Mouse (Mus musculus): ENCODE results near the gene Anxa5.

Gene Anxa5

DNA sequence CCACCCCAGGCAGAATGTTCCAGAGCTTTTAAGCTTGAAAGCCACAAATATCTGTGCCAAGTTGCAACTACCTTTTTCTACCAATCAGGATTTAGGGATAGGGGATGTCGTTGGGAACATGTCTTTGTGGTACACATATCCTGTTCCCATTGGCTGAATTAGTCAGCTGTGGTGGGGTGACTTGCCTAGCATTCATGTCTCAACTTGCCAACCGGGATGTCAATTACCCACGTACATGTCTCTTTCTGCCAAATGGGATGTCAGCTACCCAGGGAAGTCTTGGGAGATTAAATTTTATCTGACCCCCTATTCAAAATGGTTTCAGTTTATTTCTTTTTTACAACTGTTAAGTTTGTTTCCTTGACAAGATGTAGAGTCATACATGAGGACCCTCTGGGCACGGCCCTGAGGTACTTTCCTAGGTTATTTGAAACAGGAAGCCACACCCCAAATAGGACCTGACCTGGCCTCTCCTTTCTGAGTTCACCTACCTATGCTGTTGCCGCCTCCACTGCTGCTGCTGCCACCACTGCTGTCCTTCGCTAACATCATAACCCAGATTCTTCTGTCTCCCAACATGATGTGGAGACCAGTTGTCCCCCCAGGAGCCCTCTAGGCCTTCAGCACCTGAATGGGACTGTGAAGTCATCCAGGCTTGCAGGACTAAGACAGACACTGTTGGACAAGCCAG is 13.3 kb upstream of the Anxa5 start:
- in situ Hi-C loops (cut with MboI, MseI): no loop called here

DNA sequence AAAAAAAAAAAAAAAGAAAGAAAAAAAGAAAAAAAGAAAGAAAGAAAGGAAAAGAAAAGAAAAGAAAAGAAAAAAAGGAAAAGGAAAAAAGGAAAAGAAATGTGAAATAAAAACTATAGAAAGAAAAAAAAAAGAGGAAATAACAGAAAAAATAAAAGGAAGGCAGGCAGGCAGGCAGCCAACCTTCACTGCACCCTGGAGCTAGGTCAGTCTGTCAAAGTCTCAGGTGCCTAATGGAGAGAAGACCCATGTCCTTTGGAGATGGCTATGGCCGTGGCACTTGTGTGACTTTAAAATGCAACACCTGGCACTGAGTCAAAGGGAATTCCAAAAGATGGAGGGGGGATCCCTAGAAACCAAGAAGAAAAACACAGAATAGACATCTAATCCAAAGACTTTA is 12.7 kb upstream of the Anxa5 start:
- in situ Hi-C loops (cut with MboI, MseI): no loop called here

DNA sequence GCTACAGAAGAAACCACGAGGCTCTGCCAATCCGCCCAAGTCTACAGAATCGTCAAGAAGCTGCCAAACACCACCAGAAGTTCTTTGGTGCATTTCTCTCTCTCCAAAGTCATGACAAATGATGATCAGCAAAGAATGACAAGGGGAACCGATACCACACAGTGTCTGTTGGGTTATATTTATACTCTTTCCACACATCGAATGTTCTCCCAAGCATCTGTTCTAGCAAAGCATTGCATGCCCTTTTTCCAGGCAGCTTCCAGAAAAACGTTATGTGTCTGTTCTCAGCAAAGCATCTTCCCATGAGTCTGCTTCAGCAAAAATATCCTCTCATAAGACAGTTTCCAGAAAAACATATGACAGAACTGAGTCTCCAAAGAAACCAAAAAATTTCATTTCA is 11.2 kb upstream of the Anxa5 start:
- in situ Hi-C loops (cut with MboI, MseI): no loop called here

DNA sequence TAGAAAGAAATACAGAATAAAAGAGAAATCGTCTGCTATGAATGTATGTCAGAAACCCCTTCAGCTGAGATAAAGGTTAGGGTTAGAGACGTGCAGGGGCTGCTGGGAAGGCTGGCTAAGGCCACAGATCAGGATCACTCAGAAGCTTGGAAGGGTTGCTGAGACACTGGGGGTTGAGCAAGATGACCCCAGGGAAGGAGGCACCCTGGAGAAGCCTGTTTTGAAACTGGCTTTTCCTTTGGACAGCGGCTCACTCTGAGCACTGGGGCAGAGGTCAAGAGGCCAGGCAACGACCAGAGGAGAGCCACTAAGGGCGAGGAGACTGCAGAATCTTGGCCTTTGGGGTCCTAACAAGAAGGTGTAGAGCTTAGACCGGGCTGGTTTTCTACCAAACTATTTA is 10.5 kb upstream of the Anxa5 start:
- in situ Hi-C loops (cut with MboI, MseI): no loop called here

DNA sequence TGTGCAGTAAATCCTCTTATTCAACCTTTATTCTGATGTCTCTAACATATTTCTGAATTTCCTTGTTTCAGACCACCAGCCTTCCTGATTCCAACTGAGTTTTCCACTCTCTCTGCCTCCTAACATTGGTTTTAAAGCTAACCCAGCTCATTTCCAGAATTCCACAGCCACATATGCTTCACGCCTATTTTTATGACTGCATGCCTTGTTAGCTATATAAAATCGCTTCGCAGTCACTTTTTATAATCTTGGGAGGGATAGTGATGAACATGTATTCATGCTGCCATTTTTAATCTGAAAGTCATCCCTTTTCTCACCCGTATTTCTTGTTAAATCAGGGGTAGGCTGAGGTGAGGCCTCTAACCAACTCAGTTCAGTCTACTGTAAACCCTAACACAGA is 8.6 kb upstream of the Anxa5 start:
- in situ Hi-C loops (cut with MboI, MseI): no loop called here

DNA sequence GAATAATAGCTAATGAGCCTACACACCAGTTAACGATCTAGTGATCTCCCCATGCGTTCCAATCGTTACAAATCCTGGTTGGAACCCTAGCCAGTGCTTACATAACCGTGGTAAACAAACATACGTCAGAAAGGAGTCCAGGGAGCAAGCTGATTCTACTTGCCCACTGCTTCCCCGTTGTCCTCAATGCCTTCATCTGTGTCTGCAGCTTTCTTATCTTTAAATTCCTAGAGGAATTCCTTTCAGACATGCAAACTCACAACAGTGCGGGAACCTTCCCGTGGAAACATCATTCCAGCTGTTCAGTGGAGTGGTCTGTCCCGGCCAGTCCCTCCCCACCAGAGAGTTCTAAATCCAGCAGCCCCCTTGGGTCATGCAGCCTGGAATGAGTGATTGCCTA is 7.2 kb upstream of the Anxa5 start:
- in situ Hi-C loops (cut with MboI, MseI): no loop called here

DNA sequence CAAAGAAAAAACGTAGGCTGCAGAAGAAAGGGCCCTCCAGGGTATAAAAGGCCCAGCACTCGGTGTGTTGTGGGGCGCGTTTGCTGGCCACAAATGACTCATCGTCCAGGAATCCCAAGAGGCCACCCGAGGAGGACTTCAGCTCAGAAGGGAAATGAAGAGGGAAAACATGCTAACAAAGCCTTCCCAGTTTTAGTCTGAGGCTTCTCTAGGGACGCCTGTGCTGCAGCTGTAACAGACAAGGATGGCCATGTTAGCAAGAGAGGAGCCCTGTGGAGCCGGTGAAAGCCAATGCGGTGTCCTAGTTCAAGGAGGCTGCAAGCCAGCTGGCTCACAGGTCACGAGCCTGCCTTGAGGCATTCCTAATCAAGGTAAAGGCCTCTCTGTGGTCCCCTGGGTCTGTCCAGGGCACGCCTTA is 6.1 kb upstream of the Anxa5 start:
- in situ Hi-C loops (cut with MboI, MseI): no loop called here

DNA sequence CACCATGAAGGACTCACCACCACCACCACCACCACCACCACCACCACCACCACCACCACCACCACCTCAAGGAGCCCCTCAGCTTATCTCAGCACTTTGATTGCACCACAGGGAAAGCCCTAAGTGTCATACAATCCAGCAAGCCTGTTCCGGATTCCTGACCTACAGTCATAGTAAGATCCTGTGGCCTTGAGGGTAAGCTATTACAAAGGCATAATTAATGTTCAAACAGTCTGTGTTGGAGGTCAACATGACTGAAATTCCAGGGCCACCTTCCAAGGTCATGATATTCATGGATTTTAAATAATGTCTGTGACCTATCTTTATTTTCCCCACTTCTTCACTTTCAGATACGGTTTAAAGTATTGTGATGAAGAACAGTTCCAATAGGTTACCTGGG is 4.8 kb upstream of the Anxa5 start:
- in situ Hi-C loops (cut with MboI, MseI): no loop called here

DNA sequence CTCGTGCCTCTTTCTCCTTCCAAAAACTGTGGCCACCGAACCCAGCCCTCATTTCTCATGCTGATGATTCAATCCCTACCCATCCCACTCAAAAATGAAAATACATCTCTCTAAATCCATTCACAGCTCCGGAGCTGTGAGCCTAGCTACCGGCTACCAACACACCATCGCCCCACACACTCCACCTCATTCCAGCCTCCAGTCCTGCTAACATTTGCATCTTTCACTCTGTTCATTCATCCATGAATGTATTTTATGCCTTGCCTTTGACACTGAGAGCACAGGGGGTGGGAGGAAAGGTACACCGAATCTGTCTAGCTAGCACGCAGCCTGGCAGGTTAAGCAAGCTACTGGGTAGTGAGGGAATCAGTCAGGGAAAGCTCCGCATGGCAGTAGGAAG is 3.1 kb upstream of the Anxa5 start:
- in situ Hi-C loops (cut with MboI, MseI): no loop called here

DNA sequence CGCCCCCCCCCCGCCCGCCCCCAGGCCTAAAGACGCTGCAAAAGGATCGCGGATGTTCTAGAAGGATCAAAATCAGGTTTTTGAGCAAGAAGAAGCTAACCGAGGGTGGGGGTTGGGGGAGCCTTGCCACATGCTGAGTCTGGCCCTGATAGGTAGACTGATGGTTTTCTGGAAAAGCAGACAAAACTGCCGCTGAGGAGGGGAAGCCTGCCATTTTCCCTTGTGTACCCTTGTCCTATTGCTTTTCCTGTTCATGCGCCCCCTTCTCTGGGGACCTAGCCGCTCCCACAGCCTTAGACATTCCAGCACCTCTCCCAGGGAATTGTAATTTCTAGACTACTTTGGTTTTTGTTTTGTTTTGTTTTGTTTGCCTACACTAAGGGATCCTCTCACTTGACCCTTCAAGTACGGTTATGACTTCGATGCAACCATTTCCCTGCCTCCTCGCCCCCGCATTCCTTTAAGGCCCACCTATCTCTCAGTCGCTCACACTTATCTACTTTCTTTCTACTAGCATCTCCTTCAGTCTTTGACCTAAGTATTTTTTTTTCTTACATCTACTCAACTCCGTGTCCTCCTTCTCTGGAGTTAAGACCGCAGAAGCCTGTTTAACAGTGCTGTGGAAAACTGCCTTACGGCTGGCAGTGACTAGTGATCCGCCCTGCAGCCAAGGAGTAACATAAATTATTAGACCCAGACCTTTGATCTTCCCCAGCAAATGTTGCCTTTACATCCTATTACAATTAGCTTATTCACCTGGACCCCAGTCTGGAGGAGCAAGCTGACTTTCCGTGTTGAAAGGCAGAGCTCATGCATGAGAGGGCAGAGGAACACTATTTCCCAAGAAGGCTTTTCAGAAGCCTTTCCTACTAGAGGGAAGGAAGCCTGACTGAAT is 814 bp upstream of the Anxa5 start:
- in situ Hi-C loops (cut with MboI, MseI): no loop called here

DNA sequence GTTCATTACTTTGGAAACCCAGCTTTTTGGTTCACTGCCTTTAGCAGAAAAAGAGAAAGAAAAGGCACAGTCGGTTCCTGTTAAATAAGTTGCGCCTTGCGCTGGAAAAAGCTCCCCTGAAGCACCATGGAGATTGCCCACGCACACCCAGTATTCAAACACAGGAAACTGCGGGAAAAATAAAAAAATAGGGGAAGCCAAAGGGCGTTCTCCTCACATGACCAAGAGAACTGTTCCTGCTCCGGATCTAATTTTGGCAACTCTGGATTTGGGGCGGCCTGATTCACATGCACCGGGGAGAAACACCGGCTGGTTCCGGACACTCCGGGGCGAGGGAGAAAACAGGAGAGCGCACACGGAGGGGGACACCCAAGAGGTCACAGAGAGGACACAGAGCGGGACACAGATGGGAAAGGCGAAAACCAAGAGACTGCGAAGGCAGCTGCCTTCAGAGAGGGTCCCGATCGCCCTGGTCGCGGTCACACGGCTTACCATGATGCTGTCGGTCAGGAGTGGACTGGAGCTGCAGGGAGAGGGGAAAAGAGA is 683 bp downstream of the Anxa5 start:
- in situ Hi-C loops (cut with MboI, MseI): no loop called here

DNA sequence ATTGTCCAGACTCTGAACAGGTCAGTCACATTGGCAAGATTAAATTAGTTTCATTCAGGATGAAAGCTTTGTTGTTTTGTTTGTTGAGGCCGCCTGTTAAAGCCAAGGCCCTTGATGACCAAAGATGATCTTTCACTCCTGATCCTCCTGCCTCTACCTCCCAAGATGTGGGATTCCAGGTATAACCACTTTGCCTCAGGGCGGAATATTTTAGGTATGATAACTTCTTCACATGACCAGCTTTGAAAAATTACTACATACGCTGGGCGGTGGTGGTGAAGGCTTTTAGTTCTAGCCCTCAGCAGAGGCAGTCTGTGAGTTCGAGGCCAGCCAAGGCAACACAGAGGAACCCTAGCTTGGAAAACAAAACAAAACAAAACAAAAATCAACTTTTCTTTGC is 1.3 kb downstream of the Anxa5 start:
- in situ Hi-C loops (cut with MboI, MseI): no loop called here

DNA sequence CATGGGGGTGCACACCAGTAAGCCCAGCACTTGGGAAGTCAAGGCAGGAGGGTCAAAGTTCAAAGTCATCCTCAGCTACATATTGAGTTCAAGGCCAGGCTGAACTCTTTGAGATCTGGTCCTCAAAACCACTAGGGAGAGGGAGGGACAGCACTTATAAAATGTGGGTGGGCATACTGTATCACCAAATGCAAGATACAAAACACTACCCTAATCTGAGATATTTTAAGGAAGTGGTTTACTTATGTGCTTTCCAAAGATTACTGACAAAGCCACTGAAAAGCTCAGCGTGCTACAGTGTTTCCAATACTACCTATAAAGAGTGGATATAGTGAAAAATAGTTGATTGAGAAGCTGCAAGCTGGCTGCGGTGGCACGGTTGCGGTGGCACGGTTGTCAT is 2.5 kb downstream of the Anxa5 start:
- in situ Hi-C loops (cut with MboI, MseI): no loop called here

DNA sequence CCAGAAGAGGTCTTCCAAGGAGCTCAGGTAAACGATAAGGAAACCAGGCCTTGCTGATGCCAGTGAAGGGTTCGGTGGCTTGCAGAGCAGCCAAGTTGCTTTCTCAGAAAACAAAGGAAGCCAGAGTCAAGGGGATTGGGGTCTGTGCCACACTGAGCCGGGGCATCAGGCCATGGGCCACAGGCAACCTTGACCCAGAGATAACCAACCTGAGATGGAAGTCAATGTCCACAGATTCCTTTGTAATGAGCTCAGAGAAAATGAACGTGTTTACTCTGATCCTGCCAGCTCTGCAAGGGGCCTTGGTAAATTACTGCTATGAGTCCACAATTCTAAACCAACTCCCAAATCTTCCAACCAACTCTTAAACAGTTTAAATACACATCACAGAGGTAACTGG is 3.8 kb downstream of the Anxa5 start:
- in situ Hi-C loops (cut with MboI, MseI): no loop called here

DNA sequence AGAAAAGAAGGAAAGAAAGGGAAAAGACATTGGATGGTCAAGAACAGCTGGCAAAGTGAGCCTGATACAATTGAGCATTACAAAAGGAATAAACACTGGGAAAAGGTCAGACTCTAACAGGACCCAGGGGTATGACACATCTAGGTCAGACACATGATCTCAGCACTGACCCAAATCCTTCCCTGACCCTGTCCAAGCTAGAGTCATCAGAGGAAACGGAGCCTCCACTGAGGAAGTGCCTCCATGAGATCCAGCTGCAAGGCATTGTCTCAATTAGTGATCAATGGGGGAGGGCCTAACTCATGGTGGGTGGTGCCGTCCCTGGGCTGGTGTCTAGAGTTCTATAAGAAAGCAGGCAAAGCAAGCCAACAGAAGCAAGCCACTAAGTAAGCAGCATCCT is 6.8 kb downstream of the Anxa5 start:
- in situ Hi-C loops (cut with MboI, MseI): no loop called here

DNA sequence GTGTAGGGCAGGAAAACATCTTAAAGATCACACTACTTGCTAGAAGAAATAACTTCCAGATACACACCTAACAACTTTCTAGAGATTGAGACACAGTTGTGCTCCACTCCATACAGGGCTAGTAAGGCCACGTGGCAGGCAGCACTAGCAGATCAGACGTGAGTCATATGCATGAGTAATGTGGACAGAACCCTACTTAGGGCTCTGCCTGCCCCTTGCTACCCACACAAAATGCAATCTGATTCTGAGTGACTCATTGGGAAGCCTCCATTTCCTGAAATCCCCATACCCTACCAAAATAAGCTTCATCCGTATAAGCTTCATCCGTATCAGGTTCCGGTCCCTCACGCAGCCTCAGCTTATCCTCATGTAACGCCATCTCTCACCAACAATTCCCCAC is 8.1 kb downstream of the Anxa5 start:
- in situ Hi-C loops (cut with MboI, MseI): no loop called here

DNA sequence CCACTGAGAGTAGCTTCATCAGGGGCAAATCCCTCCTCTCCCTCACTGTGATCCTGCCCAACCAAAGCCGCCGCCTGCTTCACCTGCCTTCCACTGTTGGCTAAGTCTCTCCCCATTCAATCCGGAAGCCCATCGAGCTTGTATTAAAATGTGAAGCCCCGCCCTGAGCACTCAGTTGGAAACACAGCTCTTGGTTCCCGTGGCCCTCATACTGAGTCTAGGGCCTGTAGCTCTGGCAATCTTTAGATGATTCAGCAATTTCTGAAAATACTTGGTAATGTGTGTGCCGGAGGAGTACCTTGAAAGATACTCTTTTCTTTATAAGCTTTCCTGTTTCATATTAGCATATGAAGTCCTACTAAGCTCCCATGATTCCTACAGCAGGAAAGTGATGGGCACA is 10.2 kb downstream of the Anxa5 start:
- in situ Hi-C loops (cut with MboI, MseI): no loop called here

DNA sequence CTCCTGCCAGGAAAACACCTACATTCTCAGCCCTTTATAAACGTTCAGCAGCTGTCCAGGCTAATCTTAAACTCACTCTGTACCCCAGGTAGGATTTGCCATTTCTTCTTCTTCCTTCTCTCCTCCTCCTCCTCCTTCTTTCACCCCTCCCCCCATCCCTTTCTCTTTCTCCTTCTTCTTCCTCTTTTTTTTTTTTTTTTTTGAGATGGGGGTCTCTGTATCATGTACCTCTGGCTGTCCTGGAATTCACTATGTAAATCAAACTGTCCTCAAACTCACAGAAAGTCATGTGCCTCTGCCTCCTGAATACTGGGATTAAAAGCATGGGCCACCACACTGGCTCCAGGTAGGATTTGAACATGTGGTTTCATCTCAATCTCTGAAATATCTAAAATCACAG is 13.3 kb downstream of the Anxa5 start:
- in situ Hi-C loops (cut with MboI, MseI): no loop called here

DNA sequence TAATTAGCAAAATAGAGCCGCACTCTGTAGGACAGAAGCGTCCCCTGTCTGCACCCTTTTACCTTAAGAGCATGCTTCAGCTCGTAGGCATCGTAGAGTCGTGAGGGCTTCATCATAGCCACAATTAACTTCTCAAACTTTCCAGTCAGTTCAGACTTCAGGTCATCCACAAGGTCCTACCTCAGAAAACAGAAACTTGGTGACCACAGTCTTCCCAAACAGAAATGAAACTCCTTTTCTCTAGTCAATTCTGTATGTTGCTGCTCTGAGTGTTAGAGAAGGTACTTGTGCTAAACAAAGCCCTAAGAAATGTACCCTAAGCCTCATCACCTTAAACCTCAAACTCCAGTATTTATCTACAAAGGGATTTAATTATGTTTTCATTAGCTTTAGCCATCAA is 13.9 kb downstream of the Anxa5 start:
- in situ Hi-C loops (cut with MboI, MseI): no loop called here

DNA sequence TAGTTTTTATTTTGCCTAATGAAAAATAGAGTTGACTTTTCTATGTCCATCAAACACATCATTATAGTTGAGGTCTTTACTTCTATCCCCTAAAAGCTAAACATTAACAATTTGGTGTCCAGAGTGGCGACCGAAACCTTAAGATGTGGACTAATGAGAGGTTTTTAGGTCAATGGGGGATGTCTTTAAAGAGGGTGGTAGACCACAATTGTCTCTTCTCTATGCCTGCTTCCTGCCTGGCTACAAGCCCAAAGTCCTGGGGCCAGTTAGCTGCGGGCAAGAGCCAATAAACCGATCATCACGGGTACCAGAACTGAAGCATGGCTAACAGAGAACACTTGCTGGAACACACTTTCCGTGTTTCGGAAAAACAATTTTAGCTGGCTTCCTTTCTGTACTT is 15.0 kb downstream of the Anxa5 start:
- in situ Hi-C loops (cut with MboI, MseI): no loop called here

DNA sequence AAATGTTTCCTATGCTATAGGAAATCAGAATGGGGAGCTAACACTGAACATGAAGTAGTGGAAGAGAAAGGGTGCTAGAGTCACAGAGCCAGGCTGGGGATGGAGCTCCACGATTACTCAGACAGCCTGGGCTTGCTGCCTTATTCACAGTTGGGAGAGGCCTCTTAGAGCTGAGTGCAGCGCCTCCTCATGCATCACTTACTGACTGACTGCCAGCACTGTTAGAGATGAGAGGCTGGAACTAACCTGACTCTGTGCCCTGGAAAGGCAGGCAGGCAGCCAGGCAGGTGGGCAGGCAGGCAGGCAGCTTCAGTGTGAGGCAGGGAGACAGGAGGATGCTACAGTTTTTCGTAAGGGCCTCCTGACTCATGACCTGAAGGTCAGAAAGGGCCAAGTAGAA is 20.1 kb downstream of the Anxa5 start:
- in situ Hi-C loops (cut with MboI, MseI): no loop called here

DNA sequence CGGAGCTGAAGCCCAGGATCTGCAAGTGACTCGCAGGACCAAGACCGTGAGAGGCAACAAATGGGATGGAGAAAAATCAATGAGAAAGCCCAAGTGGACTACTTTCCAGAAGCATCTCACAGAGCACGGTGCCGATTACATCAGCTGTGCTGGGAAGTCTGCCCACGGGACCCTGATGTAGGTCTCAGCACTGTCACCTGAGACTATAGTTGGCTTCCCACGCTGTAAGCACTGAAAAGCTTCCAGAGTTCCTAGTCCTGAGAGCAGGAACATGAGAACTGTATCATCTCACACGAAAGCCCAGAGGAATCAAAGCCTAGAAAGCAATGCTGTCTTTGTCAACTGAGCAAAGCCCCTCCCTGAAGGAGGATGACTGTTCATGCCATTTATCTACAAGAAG is 20.6 kb downstream of the Anxa5 start:
- in situ Hi-C loops (cut with MboI, MseI): no loop called here

DNA sequence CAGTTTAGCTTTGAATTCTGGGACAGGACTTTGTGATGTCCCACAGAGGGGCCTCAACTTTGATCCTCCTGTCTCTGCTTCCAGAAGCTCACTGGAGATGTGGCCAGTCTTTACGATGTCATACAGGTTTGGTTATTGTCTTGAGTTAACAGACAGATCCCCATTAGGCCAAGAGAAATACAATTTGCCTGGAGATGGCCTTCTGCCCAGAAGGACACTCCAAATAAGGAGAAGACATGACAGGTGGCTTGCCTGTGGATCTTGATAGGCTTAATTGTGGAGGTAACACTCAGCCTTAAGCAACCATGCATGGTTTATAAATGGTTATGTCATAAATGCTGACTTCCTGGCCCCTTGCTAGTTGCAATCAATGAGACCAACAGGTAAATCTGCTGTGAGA is 23.2 kb downstream of the Anxa5 start:
- in situ Hi-C loops (cut with MboI, MseI): no loop called here
